Mouse (Mus musculus) stomach, postnatal 0 days (tissue): ENCODE results near the gene Gas2. TPM values are rescaled to one million over a fixed set of nuclear protein-coding genes. Genes with fewer than 3 reads are reported as not detected.
A peak's percentile ranks its signal among the peaks of the same experiment; 100 is the strongest.

Experiments
- ATAC-seq: fragments of 200-750 bp; cut with Nextera tagmentation; 2 replicates; pipeline ENCODE4 v1.8.0; 2017; ENCODE audit not compliant: low FRiP score, low TSS enrichment
- DNase-seq: peaks from one replicate; pipeline ENCODE4 v3.0.0-alpha.2; 2016; ENCODE audit warnings: low spot score
- H3K27ac ChIP-seq: fragments of 300-500 bp; sonication (generic); replicated peaks from 2 replicates; pipeline ENCODE4 v1.5.1; 2014; ENCODE audit warnings: mild to moderate bottlenecking, control low read depth
- H3K27me3 ChIP-seq: fragments of 300-500 bp; sonication (generic); 2 replicates; pipeline ENCODE4 v1.6.1; 2014; ENCODE audit warnings: low read length; ENCODE audit not compliant: control insufficient read depth, insufficient read depth
- H3K36me3 ChIP-seq: fragments of 300-500 bp; sonication (generic); 2 replicates; pipeline ENCODE4 v1.6.1; 2014; ENCODE audit warnings: low read length, mixed read lengths; ENCODE audit not compliant: control insufficient read depth, insufficient read depth
- H3K4me1 ChIP-seq: fragments of 300-500 bp; sonication (generic); replicated peaks from 2 replicates; pipeline ENCODE4 v1.6.1; 2014; ENCODE audit warnings: antibody characterized with exemption; ENCODE audit not compliant: control insufficient read depth, insufficient read depth
- H3K4me2 ChIP-seq: fragments of 300-500 bp; sonication (generic); replicated peaks from 2 replicates; pipeline ENCODE4 v1.6.1; 2014; ENCODE audit warnings: low read depth, mild to moderate bottlenecking, control low read depth, moderate library complexity
- H3K4me3 ChIP-seq: fragments of 300-500 bp; sonication (generic); 2 replicates; pipeline ENCODE4 v1.5.1; 2014; ENCODE audit warnings: low read depth, low read length, control low read depth
- H3K9ac ChIP-seq: fragments of 300-500 bp; sonication (generic); 2 replicates; pipeline ENCODE4 v1.6.1; 2014; ENCODE audit warnings: mild to moderate bottlenecking, low read length, control low read depth, mixed read lengths
- H3K9me3 ChIP-seq: fragments of 300-500 bp; sonication (generic); 2 replicates; pipeline ENCODE4 v1.6.1; 2016; ENCODE audit warnings: low read length; ENCODE audit not compliant: control insufficient read depth
- CTCF ChIP-seq: IDR thresholded peaks from 2 replicates; pipeline ENCODE4 v1.5.1; 2016; ENCODE audit warnings: antibody characterized with exemption, low read depth, mild to moderate bottlenecking, moderate library complexity
- EP300 ChIP-seq: optimal IDR thresholded peaks from 2 replicates; pipeline ENCODE3; 2016; ENCODE audit warnings: antibody characterized with exemption
- WGBS: fragments of 180-500 bp; shearing (Covaris S2); extraction: QIAGEN DNeasy Blood & Tissue Kit; methylation state at CpG from one replicate; pipeline ENCODE4 v1.1.7; 2014; 5-methylcytosine and 5-hydroxymethylcytosine counted together
- polyA plus RNA-seq: library from polyadenylated mRNA; unstranded; fragments of >200 nt; fragmentation: Nextera tagmentation; extraction: Ambion mirVana; gene quantifications from 2 replicates; pipeline ENCODE4 v1.2.1, GENCODE M21; 2015

Gene Gas2
- polyA plus RNA-seq, 1 experiment from 2014 or later = 5.0 TPM

GRCm38 (mm10) chr7:51913292-51914050 is 51.7 kb downstream of the Gas2 start:
- DNase-seq (peak; percentile 17), ATAC-seq (peak; percentile 86)
- Histone ChIP-seq H3K27ac (no peak overlapping the region), H3K27me3 (no peaks in the 10 kb centered on the region), H3K4me3 (no peak overlapping the region), H3K4me1 (no peaks in the 10 kb centered on the region), H3K36me3 (no peaks in the 10 kb centered on the region), H3K9ac (no peak overlapping the region), H3K9me3 (no peaks in the 10 kb centered on the region), H3K4me2 (no peak overlapping the region)
- 69% methylated on average over 3 of the region's 3 CpGs for WGBS
- TF ChIP-seq CTCF (no peak), EP300 (no peak)

- DNase-seq = no peak
- no peaks in the 10 kb centered on the region for H3K4me1 ChIP-seq
- no peaks in the 10 kb centered on the region for H3K27me3 ChIP-seq
- no peak overlapping the region for H3K4me3 ChIP-seq
- TF ChIP-seq CTCF (no peak), EP300 (no peak)
- H3K27ac ChIP-seq = no peak overlapping the region
- ATAC-seq = no peak
- WGBS = 59% methylated on average over 2 of the region's 2 CpGs
- no peaks in the 10 kb centered on the region for H3K36me3 ChIP-seq
- no peaks in the 10 kb centered on the region for H3K9me3 ChIP-seq
- H3K4me2 ChIP-seq = no peak overlapping the region
- H3K9ac ChIP-seq = no peak overlapping the region
These were observed 52.3 kb downstream of the Gas2 start for GRCm38 (mm10) chr7:51914132-51914531.

GRCm38 (mm10) chr7:51928761-51929519 is 67.1 kb downstream of the Gas2 start:
- Histone ChIP-seq H3K27ac (no peak overlapping the region), H3K9me3 (no peaks in the 10 kb centered on the region), H3K4me3 (no peak overlapping the region), H3K27me3 (no peaks in the 10 kb centered on the region), H3K36me3 (no peaks in the 10 kb centered on the region), H3K9ac (no peak overlapping the region), H3K4me2 (no peak overlapping the region), H3K4me1 (no peaks in the 10 kb centered on the region)
- TF ChIP-seq EP300 (no peak), CTCF (no peak)
- WGBS = 53% methylated on average over 10 of the region's 10 CpGs
- DNase-seq (no peak), ATAC-seq (no peak)

- no peak overlapping the region for H3K4me2 ChIP-seq
- DNase-seq (no peak), ATAC-seq (no peak)
- WGBS = 65% methylated on average over 4 of the region's 4 CpGs
- no peak overlapping the region for H3K4me3 ChIP-seq
- H3K27ac ChIP-seq = no peak overlapping the region
- H3K4me1 ChIP-seq = no peaks in the 10 kb centered on the region
- TF ChIP-seq CTCF = no peak
- no peak for TF ChIP-seq EP300
- H3K36me3 ChIP-seq = no peaks in the 10 kb centered on the region
- H3K9me3 ChIP-seq = no peaks in the 10 kb centered on the region
- no peak overlapping the region for H3K9ac ChIP-seq
- no peaks in the 10 kb centered on the region for H3K27me3 ChIP-seq
These were observed 69.4 kb downstream of the Gas2 start for GRCm38 (mm10) chr7:51931217-51931616.

- Histone ChIP-seq H3K4me1 (no peaks in the 10 kb centered on the region), H3K27ac (no peak overlapping the region), H3K9ac (no peak overlapping the region), H3K4me2 (no peak overlapping the region), H3K4me3 (no peak overlapping the region), H3K9me3 (no peaks in the 10 kb centered on the region), H3K36me3 (no peaks in the 10 kb centered on the region), H3K27me3 (no peaks in the 10 kb centered on the region)
- 74% methylated on average over 1 of the region's 1 CpGs for WGBS
- ATAC-seq (no peak), DNase-seq (no peak)
- no peak for TF ChIP-seq CTCF
These were observed 75.5 kb downstream of the Gas2 start for GRCm38 (mm10) chr7:51937337-51937736.

GRCm38 (mm10) chr7:51940461-51940860 is 78.6 kb downstream of the Gas2 start:
- no peak overlapping the region for H3K4me3 ChIP-seq
- ATAC-seq (no peak), DNase-seq (no peak)
- no peaks in the 10 kb centered on the region for H3K36me3 ChIP-seq
- no peaks in the 10 kb centered on the region for H3K27me3 ChIP-seq
- no peak for TF ChIP-seq CTCF
- TF ChIP-seq EP300 = no peak
- no peak overlapping the region for H3K27ac ChIP-seq
- H3K4me2 ChIP-seq = no peak overlapping the region
- WGBS = 68% methylated on average over 2 of the region's 2 CpGs
- no peaks in the 10 kb centered on the region for H3K4me1 ChIP-seq
- no peaks in the 10 kb centered on the region for H3K9me3 ChIP-seq
- no peak overlapping the region for H3K9ac ChIP-seq
